Mouse (Mus musculus): ENCODE results near the gene H2al1m. TPM values are rescaled to one million over a fixed set of nuclear protein-coding genes. Genes with fewer than 3 reads are reported as not detected.
"Not testable (repeated sequence)": the region's sequence is repeated elsewhere in the genome, so short reads cannot be mapped to it uniquely, and the experiment has no call there.

H2al1m gene
- polyA plus RNA-seq (2021) = not detected

- DNase-seq (ENCODE audit: low read depth, low spot score); CTCF ChIA-PET; ATAC-seq; POLR2A ChIA-PET; H3K27me3 ChIP-seq; in situ Hi-C loops (cut with MboI; ENCODE audit: low pct_unique_long_range_greater_than_20kb): not testable (repeated sequence)
These were observed at the start of gene H2al1m for GRCm38 (mm10) chrX:9283464-9283863. Gene H2al1m, plus strand, starts transcription at chrX:9283764.

- DNase-seq (ENCODE audit: low read depth, low spot score) (no peak), ATAC-seq (peak; percentile 57)
- ChIA-PET POLR2A (no interaction called here), CTCF (interaction anchor here (1.2 kb wide), 1 partner anchor 15 kb away, joined by 3 read pairs; no protein-coding TSS in a partner anchor)
- TF ChIP-seq CTCF (IDR thresholded peaks at IDR 0.05) = no peak
- in situ Hi-C loops (cut with MboI; ENCODE audit: low pct_unique_long_range_greater_than_20kb) = no loop called here
- peaks cover 9% of the 10 kb centered on the region for H3K27me3 ChIP-seq
These were observed 42.6 kb upstream of the H2al1m start for GRCm38 (mm10) chrX:9240737-9241591.

GRCm38 (mm10) chrX:9243381-9243864, 40.1 kb upstream of the H2al1m start:
- no peak for DNase-seq (ENCODE audit: low read depth, low spot score)
- H3K27me3 ChIP-seq = peaks cover 13% of the 10 kb centered on the region
- in situ Hi-C loops (cut with MboI; ENCODE audit: low pct_unique_long_range_greater_than_20kb) = no loop called here
- ChIA-PET POLR2A (no interaction called here), CTCF (no interaction called here)
- TF ChIP-seq CTCF (IDR thresholded peaks at IDR 0.05) = no peak
- ATAC-seq = no peak

DNA sequence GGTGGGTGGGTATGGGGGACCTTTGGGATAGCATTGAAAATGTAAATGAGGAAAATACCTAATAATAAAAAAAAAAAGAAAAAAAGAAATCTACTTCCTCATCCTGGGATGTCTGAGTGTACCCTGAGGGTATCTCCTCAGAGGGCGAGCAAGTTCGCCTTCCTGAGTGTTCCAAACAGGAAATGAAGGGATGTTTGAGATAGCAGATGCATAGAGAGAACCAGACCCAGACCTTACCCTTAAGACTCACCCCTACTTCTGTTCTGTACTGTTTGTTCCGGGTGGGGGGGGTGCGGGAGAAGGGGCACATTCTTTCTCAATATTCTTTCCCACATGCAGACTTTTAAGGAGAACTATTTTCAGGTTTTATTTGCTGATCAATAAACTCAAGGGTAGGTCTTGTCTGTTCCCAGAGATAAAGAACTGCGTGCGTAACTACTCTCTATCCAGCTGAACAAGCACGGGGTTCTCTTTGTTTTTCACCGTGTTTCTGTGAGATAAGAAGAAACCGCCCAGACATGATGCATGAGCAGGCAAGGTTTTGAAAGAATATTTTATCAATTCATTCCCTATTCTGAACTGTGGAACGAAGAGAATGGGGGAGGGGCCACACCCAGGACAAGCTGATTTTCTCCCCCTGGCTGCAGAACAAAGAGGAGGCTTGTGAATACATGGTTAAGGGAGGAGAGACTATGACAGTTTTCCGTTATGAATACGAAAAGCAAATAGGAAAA, 38.8 kb upstream of the H2al1m start:
- ChIA-PET CTCF (no interaction called here), POLR2A (no interaction called here)
- ATAC-seq (no peak), DNase-seq (ENCODE audit: low read depth, low spot score) (no peak)
- in situ Hi-C loops (cut with MboI; ENCODE audit: low pct_unique_long_range_greater_than_20kb) = no loop called here
- no peak for TF ChIP-seq CTCF (IDR thresholded peaks at IDR 0.05)
- peaks cover 18% of the 10 kb centered on the region for H3K27me3 ChIP-seq

DNA sequence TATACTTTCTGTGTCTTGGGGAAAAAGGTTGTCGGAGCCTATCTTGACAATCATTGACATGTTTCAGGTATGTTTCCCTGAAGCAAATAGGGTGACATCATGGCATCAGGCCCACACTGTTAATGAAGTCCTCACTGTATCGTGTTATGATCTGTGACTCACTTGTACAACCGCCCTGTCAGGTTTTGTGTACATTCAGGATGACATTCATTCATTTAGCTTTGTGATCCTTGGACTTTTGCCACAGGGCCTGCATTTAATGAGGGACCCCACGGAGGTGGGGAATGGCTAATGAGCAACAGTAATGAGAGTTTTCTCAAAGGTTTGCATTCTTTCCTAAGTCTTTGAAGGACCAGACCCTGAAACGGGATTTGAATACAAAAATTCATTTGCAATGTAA, 34.7 kb upstream of the H2al1m start:
- ATAC-seq (no peak), DNase-seq (ENCODE audit: low read depth, low spot score) (no peak)
- in situ Hi-C loops (cut with MboI; ENCODE audit: low pct_unique_long_range_greater_than_20kb) = no loop called here
- peaks cover 40% of the 10 kb centered on the region for H3K27me3 ChIP-seq
- no peak for TF ChIP-seq CTCF (IDR thresholded peaks at IDR 0.05)
- CTCF ChIA-PET = no interaction called here
- POLR2A ChIA-PET = no interaction called here

GRCm38 (mm10) chrX:9253990-9254389, 29.6 kb upstream of the H2al1m start:
- in situ Hi-C loops (cut with MboI; ENCODE audit: low pct_unique_long_range_greater_than_20kb) = no loop called here
- no peak for TF ChIP-seq CTCF (IDR thresholded peaks at IDR 0.05)
- no peak for DNase-seq (ENCODE audit: low read depth, low spot score)
- POLR2A ChIA-PET = no interaction called here
- H3K27me3 ChIP-seq = peaks cover 34% of the 10 kb centered on the region
- CTCF ChIA-PET = no interaction called here
- ATAC-seq = no peak

DNA sequence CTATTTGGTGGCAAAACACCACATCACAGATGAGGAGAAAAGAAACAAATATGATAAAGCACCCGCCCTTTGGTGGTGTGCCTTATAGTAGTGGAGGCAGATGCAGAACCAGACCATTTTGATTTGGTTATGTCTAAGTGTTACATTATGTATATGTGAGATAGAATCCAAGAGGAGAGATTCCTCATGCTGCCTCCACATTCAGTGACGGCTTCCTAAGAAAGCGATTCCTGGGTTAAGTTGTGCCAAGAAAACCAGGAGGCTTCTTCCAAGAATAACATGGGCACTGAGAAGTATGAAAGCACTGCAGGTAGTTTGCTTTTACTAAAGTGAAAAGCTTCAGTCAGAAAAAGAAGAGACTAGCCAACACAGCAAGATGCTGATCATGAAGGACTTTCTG, 28.7 kb upstream of the H2al1m start:
- ChIA-PET CTCF (no interaction called here), POLR2A (no interaction called here)
- no peak for TF ChIP-seq CTCF (IDR thresholded peaks at IDR 0.05)
- DNase-seq (ENCODE audit: low read depth, low spot score) (no peak), ATAC-seq (no peak)
- in situ Hi-C loops (cut with MboI; ENCODE audit: low pct_unique_long_range_greater_than_20kb) = no loop called here
- peaks cover 38% of the 10 kb centered on the region for H3K27me3 ChIP-seq

- ChIA-PET POLR2A (no interaction called here), CTCF (no interaction called here)
- ATAC-seq (peak; percentile 39), DNase-seq (ENCODE audit: low read depth, low spot score) (no peak)
- in situ Hi-C loops (cut with MboI; ENCODE audit: low pct_unique_long_range_greater_than_20kb) = no loop called here
- no peak for TF ChIP-seq CTCF (IDR thresholded peaks at IDR 0.05)
- peaks cover 25% of the 10 kb centered on the region for H3K27me3 ChIP-seq
These were observed 26.8 kb upstream of the H2al1m start, which contains the start of gene Gm14862 for GRCm38 (mm10) chrX:9256766-9257165. Gene Gm14862, minus strand, starts transcription at chrX:9256899.

GRCm38 (mm10) chrX:9257831-9258230, 25.7 kb upstream of the H2al1m start:
- TF ChIP-seq CTCF (IDR thresholded peaks at IDR 0.05) = no peak
- no peak for ATAC-seq
- DNase-seq (ENCODE audit: low read depth, low spot score) = no peak
- ChIA-PET POLR2A (no interaction called here), CTCF (no interaction called here)
- H3K27me3 ChIP-seq = peaks cover 17% of the 10 kb centered on the region
- in situ Hi-C loops (cut with MboI; ENCODE audit: low pct_unique_long_range_greater_than_20kb) = no loop called here

- ChIA-PET CTCF (interaction anchor here (1.0 kb wide), 1 partner anchor 58 kb away, joined by 3 read pairs; no protein-coding TSS in a partner anchor), POLR2A (no interaction called here)
- no peak for TF ChIP-seq CTCF (IDR thresholded peaks at IDR 0.05)
These were observed 24.3 kb upstream of the H2al1m start for GRCm38 (mm10) chrX:9259267-9259666.

DNA sequence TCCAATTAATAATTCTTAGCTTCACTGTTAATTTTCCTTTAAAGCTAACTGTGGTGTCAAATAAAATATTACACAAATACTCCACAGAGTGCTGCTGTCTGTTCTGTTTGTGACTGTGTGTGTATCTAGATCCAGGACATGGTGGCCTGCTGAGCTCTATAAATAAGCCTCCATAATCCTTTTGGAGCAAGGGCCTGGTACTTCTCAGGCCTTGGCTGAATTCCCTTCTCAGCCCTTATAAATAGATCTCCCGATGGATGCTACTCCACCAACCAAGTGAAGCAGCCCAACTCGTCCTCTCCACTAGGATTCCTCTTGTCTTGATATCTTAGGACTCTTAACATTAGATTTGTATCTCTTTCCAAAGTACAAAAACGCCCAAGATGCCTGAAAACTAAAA, 12.5 kb upstream of the H2al1m start:
- in situ Hi-C loops (cut with MboI; ENCODE audit: low pct_unique_long_range_greater_than_20kb) = no loop called here
- ChIA-PET POLR2A (no interaction called here), CTCF (interaction anchor here (1.7 kb wide), 1 partner anchor 9 kb away, joined by 3 read pairs; no protein-coding TSS in a partner anchor)
- no peak for DNase-seq (ENCODE audit: low read depth, low spot score)
- ATAC-seq = no peak
- TF ChIP-seq CTCF (IDR thresholded peaks at IDR 0.05) = no peak
- peaks cover 40% of the 10 kb centered on the region for H3K27me3 ChIP-seq

More at GRCm38 (mm10) chrX:9259267-9259666, 24.3 kb upstream of the H2al1m start:
- H3K27me3 ChIP-seq = peaks cover 32% of the 10 kb centered on the region
- in situ Hi-C loops (cut with MboI; ENCODE audit: low pct_unique_long_range_greater_than_20kb) = no loop called here
- DNase-seq (ENCODE audit: low read depth, low spot score) (no peak), ATAC-seq (no peak)

All from Patski (cell line).